Mouse (Mus musculus) urinary bladder, postnatal 36 days (tissue): Measurements from ENCODE around the gene Ss18l1.
A peak's percentile ranks its signal among the peaks of the same experiment; 100 is the strongest.

ENCODE experiments used
- DNase-seq, 2 experiments: peaks; one replicate each; pipeline ENCODE4 v3.0.0; 2022; ENCODE audit warnings: low spot score in 2 of 2, mixed read lengths in 1 of 2

Ss18l1 gene

DNA sequence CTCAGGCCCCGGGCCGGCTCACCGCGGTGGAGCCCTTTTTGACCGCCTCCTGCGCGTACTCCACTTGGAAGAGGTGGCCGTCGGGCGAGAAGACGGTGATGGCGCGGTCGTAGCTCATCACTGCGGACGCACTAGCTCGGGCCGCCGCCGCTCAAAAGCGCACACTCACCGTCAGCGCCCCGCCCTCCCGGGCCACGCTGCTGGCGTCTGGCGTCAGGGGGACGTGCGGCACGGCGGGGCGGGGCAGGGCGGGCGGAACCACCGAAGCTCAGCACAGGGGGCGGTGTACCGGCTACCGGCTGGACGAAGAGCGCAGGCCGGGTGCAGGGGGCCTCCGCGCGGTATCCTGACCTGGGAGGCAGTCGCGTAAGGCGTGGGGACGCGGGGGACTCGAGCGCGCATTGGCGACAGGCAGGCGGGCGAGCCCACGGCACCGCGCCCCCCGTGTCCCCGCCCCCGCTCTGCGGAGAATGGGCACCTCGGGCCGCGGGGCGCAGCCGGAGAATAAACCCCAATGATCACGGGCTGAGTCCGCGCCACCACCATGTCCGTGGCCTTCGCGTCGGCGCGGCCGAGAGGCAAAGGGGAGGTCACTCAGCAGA lies at the start of gene Ss18l1, which contains the start of gene Psma7:
Ss18l1 (plus strand) TSS at position 254 of the 602 bp plus-strand sequence.
Psma7 (minus strand) TSS at position 178 of the 602 bp plus-strand sequence.
- peak; percentile 82 to 86 for DNase-seq

DNA sequence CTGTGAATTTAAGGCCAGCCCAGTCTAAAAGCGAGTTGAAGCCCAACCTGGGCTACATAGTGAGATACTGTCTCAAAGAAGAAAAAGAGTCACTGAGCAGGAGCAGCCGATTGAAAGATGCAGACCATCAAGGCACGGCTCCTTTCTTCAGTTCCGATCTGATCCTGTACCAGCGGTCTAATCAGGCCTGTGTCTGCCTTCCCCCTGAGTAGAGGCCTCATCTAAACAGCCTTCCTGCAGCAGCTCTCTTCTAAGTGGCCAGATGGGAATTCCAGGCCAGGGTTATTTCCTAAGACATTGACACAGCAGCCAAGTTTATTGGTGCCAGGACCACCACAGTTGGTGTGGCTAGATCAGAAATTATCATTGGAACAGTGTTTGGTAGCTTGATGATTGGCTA lies 49.2 kb upstream of the Ss18l1 start:
- no peak for DNase-seq

DNA sequence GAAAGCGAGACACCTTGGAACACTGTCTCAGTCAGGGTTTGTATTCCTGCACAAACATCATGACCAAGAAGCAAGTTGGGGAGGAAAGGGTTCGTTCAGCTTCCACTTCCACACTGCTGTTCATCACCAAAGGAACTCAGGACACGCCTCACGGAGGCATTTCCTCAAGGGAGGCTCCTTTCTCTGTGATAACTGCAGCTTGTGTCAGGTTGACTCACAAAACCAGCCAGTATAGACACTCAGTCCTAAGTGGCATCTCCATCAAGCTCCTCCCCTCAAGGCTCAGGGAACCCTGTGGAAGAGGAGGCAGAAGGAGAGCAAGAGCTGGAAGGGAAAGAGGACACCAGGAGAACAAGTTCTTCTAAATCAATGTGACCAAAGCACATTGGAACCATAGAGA lies 43.9 kb upstream of the Ss18l1 start:
- DNase-seq: no peak

DNA sequence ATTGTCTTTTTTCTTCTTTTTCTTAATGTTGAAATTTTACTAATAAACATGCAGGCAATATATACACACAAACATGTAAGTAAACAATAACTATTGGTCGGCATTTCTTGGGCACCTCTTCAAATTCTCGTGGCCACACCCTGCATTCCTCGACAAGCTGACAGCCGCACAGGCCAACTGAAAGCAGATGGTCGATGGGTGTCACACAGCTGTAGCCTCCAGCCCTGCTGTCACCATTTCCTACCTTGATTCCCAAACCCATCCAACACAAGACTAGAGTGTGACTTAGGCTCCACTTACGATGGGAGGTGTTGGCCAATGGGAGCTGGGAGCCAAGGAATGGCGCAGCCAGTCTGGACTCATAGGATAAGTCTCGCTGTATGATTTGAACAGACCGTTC lies 40.7 kb upstream of the Ss18l1 start:
- no peak for DNase-seq

DNA sequence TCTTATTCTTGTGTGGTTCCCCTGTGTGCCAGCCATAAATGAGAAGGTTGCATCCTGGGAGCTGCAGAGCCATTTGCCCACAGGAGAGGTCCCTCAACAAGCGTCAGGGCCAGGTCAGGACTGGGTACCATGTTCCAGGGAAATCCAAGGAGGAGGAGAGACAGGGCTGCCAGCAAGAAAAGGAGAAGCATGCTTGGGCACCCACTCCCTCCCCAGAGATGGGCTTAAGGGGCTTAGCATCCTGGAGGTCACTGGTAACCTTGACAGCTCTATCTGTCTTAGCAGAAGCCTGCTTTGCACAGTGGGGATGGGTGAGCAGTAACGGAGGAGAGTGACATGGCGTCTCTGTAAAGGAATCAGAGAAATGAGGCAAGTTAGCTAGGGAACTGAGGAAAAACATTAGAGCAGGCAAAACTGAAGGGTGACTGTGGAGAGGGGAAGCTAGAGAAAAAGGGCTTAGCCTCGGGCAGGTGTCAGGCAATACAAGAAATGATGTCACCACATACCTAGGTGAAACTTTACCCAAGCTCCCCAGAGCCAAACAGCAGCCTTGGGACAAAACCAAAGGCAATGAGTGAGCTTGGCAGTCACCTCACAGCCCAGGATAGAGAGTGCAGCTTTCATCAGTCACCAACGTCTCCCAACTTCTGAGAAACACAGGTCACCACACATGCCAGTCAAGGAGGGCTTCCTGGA lies 36.5 kb upstream of the Ss18l1 start:
- DNase-seq: no peak

DNA sequence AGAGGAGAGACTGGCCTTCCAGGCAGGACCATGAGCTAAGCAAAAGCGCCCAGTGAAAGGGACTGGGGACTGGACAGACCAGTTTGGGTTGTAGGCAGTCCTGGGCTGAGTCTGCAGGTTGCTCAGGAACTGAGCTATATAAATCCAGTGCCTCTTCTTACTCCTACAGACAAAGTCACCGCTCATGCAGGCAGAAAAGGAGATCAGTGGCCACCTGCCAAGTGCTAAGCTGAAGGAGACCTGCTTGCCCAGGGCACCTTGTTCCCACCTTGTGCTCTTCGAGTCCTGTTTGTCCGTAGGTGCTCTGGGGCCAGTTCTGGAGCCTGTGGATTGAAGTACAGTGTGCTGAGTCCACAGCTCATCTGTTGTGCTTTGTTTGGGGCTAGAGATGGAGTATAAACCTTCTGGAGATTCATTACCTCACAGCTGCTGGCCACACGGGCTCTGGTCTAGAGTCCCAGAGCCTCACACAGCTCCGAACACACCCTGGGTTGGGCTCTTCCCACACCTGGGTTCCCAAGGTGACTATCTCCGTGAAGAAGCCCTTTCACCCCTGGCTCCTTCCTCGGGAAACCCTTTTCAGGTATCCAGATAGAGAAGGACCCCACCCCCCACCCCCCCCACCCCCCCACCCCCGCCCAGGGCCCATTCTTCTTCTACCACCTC lies 35.8 kb upstream of the Ss18l1 start:
- no peak for DNase-seq

DNA sequence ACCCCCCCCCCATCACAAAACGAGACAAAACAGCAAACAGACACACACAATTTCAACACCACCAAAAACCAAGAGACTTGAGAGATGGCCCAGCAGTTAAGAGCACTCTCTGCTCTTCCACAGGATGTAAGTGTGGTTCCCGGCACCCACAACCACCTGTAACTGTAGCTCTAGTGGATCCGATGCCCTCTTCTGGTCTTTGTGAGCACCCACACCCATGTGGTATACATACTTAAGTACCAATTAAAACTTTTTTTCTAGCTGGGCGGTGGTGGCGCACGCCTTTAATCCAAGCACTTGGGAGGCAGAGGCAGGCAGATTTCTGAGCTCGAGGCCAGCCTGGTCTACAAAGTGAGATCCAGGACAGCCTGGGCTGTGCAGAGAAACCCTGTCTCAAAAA lies 31.6 kb upstream of the Ss18l1 start:
- no peak for DNase-seq

DNA sequence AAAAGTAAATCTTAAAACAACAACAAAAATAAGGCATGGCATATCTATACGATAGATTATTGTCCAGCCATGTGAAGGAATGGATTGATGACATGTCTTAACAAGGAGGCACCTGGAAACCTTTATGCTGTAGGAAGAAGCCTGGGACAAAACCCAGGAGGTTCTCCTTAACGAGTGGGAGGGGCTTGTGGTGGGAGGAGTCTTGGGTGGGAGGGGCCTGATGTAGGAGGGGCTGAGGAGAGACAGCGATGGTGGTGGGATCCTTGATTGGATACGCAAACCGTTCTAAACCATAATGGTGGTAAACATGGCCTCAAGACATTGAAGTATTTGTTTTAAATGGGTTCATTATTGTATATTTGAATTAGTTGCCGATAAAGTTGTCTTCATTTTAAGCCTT lies 30.9 kb upstream of the Ss18l1 start:
- DNase-seq: no peak

- DNase-seq: no peak
Observed at GRCm38 (mm10) chr2:180013686-180014085, 28.6 kb upstream of the Ss18l1 start.

GRCm38 (mm10) chr2:180017632-180018031 lies 24.7 kb upstream of the Ss18l1 start:
- no peak for DNase-seq

DNA sequence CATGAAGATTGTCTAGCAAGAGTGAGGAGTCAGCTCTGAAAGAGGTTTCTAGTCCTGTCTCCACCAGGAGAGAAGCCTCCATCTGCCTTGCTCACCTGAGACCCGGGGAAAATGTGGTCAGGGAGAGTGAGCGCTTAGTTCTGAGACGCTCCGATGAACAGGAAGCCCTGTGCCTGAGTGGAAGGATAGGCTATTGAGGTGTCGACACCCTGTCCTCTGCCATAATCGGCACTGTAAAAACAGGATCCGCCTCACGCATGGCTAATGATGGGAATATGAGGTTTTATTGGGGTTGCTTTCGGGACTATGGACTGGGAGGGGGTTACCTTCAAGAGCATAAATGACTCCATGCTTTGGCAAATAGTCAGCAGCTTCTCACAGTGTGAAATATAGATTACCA lies 23.7 kb upstream of the Ss18l1 start:
- DNase-seq: no peak

GRCm38 (mm10) chr2:180020091-180020661 lies 22.1 kb upstream of the Ss18l1 start:
- DNase-seq: no peak

GRCm38 (mm10) chr2:180020919-180021318 lies 21.4 kb upstream of the Ss18l1 start:
- no peak for DNase-seq

GRCm38 (mm10) chr2:180022751-180023150 lies 19.6 kb upstream of the Ss18l1 start:
- no peak for DNase-seq

DNA sequence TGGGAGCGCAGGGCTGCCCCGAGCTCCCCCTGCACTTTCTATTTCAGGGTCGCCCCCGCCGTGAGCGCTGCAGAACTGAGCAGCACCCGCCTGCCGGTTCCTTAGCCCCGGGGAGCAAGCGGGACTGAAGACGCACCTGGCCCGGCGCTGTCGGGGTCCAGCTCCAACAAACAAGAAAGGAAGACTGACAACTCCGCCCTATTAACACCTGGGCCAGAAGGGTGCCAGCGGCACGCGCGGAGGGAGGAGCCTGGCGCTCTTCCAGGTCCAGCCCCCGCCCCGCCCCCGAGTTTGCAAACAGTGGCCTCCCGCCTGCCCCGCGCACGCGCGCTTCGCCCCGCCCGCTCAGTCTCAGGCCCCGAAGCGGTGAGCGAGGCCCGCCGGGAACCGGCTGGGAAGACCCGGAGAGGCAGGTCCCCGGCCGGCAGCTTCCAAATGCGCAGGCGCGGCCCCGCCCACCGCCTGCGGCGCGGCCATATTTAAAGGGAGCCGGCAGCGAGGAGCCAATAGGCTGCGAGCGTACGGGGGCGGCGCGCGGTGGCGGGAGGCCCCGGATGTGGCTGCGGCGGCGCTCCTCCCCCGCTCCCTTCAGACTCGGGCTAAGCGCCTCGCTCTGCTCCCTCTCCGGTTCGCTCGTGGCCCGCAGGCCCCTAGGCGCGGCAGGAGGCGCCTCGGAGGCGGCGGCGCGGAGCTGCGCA lies 17.8 kb upstream of the Ss18l1 start, which contains the start of gene Lsm14b:
Lsm14b (plus strand) TSS at position 587 of the 698 bp plus-strand sequence.
- DNase-seq: peak; percentile 97 to 99

DNA sequence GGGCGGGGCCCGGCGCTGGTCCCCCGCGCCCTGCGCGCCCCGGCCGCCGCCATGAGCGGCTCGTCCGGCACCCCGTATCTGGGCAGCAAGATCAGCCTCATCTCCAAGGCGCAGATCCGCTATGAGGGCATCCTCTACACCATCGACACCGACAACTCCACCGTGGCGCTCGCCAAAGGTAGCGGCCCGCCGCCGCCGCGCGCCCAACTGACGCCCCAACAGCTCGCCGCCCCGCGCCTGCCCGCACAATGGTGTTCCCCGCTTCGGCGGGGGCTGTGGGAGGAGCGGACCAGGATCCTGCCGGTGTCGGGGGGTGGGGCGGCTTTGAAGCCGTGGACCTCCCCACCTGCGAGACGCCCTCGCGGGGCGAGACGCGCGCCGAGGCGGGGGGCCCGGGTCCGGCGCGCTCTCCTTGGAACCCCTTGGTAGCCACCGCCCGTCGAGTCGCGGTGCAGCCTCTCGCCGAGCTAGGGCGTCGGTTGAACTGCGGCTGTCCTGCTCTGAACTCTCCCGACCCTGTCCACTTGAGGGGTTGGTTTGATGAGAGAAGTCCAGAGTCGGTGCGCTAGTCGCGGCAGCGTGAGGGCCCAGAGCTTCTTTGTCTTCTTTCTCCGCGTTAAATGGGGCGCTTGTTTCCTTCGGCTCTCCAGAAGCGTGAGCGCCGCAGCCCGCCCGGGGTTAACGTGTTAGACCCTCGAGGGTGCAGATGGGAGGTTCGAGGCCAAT lies 17.0 kb upstream of the Ss18l1 start:
- DNase-seq: peak in 1 of 2 experiments; percentile 25

DNA sequence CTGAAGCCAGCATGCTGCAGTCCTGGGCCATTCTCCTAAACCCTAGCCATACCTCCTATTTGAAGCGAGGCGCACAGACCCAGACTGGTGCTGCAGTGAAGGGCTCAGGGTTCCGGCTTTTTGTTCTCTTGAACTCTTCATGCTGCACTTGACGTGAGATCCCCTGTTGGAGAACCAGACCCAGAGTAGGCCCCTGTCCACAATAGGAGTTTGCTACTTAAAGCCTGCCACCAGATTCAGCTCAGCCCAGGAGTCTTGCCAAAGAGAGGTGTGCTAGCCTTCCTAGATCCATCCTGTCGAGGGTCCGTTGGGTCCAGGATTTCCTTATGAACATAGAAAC lies 16.5 kb upstream of the Ss18l1 start:
- no peak for DNase-seq

DNA sequence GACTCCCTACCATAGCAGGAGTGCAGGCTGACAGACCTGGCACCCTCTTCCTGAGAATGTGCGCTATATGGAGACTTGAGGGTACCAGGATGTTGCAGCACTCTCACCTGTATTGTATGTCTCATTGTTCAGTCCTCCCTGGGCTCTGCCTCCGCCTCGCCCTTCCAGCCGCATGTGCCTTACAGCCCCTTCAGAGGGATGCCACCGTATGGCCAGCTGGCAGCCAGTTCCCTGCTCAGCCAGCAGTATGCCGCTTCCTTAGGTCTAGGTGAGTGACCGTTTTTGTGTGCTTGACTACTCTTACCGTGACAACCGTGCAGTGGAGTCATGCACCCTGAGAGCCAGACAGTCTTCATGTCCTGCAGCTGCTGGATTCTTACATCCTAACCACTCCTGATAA lies 14.5 kb upstream of the Ss18l1 start:
- DNase-seq: no peak

- DNase-seq: no peak
Observed at GRCm38 (mm10) chr2:180031270-180031669, 11.0 kb upstream of the Ss18l1 start.

- no peak for DNase-seq
Observed at GRCm38 (mm10) chr2:180032925-180033324, 9.4 kb upstream of the Ss18l1 start.

DNA sequence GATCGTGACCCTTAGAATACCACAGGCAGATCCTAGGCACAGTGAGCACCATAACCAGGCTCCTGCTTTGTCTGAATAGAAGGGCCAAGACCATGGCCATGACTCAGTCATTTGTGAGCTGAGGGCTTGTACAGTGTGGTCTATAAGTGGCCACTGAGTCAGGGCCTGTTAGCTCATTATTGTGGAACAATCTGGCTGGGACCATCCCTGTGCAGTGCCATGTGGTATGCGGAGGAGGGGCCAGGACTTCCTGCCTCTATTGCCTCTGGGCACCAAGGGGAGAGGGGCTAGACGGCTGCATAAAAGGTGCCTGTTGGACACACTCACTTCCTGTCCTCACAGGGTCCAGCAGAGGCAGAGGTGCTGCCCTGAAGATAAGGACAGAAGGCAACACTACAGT lies 8.4 kb upstream of the Ss18l1 start:
- DNase-seq: no peak
